Mouse (Mus musculus) bone marrow macrophage, adult 2 months (primary cell): ENCODE measurements around the gene Slc22a1.

ENCODE experiments used
- CTCF ChIP-seq: IDR thresholded peaks from 2 replicates; pipeline ENCODE4 v1.5.1; 2012; ENCODE audit warnings: low read depth, mild to moderate bottlenecking, low read length, moderate library complexity
- POLR2A ChIP-seq: IDR thresholded peaks from 2 replicates; pipeline ENCODE4 v1.6.1; 2012; ENCODE audit warnings: mild to moderate bottlenecking, low read depth, low read length, borderline replicate concordance

GRCm38 (mm10) chr17:12615429-12615828 lies 60.2 kb downstream of the Slc22a1 start:
- TF ChIP-seq CTCF (no peak), POLR2A (no peak)
